Comparison of ENCODE assay signal across 11 mouse cellular contexts in genomic region chr15:27581640-27582039, GRCm38 (mm10). TPM values are rescaled to one million over a fixed set of nuclear protein-coding genes. Genes with fewer than 3 reads are reported as not detected.
DNase-seq lines count a peak whose midpoint lies in the region; ATAC-seq and TF ChIP-seq lines count a peak whose summit lies in the region.
"Had no signal": no experiment of that assay in that cellular context is flagged by ENCODE, and none has a peak within 500 bp of the region (broad histone marks: within the 10 kb centered on the region; RNA-seq: fewer than 3 reads in every experiment).

No protein-coding gene starts in this region.

- H3K4me3 ChIP-seq in midbrain, embryonic 10.5 days: no peak overlapping the region
- no peak overlapping the region for H3K4me3 ChIP-seq in midbrain, postnatal 0 days (ENCODE audit: low read depth, low read length)
- H3K4me3 ChIP-seq in embryonic facial prominence, embryonic 10.5 days: no peak overlapping the region
- no peak overlapping the region for H3K4me3 ChIP-seq in hindbrain, embryonic 15.5 days
- H3K4me3 ChIP-seq: embryonic facial prominence, embryonic 12.5 days; liver, embryonic 15.5 days; megakaryocyte, embryonic 14.5 days had no signal

- H3K36me3 ChIP-seq in midbrain, embryonic 10.5 days: peaks cover 9% of the 10 kb centered on the region; the same call in 1 of the 2 replicates
- H3K36me3 ChIP-seq in midbrain, postnatal 0 days (ENCODE audit: insufficient read depth, low read length): peaks cover 7% of the 10 kb centered on the region; the same call in 1 of the 2 replicates
- H3K36me3 ChIP-seq in embryonic facial prominence, embryonic 10.5 days (replicated peaks): peaks cover 21% of the 10 kb centered on the region; the same call in 1 of the 2 replicates
- H3K36me3 ChIP-seq in hindbrain, embryonic 15.5 days: 0 out of 2 replicates have a peak, but pooled peaks cover 4% of the 10 kb centered on the region
- H3K36me3 ChIP-seq: embryonic facial prominence, embryonic 12.5 days had no signal

- no peak overlapping the region for H3K4me2 ChIP-seq in midbrain, postnatal 0 days (ENCODE audit: low read depth, low read length, poor library complexity, severe bottlenecking)
- H3K4me2 ChIP-seq in hindbrain, embryonic 15.5 days: no peak overlapping the region
- H3K4me2 ChIP-seq: embryonic facial prominence, embryonic 12.5 days; liver, embryonic 15.5 days had no signal

- no peaks in the 10 kb centered on the region for H3K27me3 ChIP-seq in midbrain, embryonic 10.5 days (ENCODE audit: low read depth, poor library complexity, severe bottlenecking)
- H3K27me3 ChIP-seq in midbrain, postnatal 0 days (ENCODE audit: insufficient read depth, low read length): no peaks in the 10 kb centered on the region
- H3K27me3 ChIP-seq in embryonic facial prominence, embryonic 10.5 days (replicated peaks; ENCODE audit: low read depth, poor library complexity, severe bottlenecking): no peaks in the 10 kb centered on the region
- no peaks in the 10 kb centered on the region for H3K27me3 ChIP-seq in hindbrain, embryonic 15.5 days
- H3K27me3 ChIP-seq: embryonic facial prominence, embryonic 12.5 days; liver, embryonic 15.5 days; megakaryocyte, embryonic 14.5 days had no signal

- 24% methylated on average over 3 of the region's 3 CpGs for WGBS in midbrain, embryonic 10.5 days
- WGBS in midbrain, postnatal 0 days: 46% methylated on average over 3 of the region's 3 CpGs
- 18% methylated on average over 3 of the region's 3 CpGs for WGBS in embryonic facial prominence, embryonic 10.5 days
- 17% methylated on average over 3 of the region's 3 CpGs for WGBS in hindbrain, embryonic 15.5 days

- no peak overlapping the region for H3K9ac ChIP-seq in midbrain, postnatal 0 days (replicated peaks; ENCODE audit: low read length, poor library complexity, severe bottlenecking)
- H3K9ac ChIP-seq in hindbrain, embryonic 15.5 days: no peak overlapping the region
- H3K9ac ChIP-seq: embryonic facial prominence, embryonic 12.5 days; liver, embryonic 15.5 days had no signal

- TF ChIP-seq CTCF in midbrain, postnatal 0 days (IDR thresholded peaks at IDR 0.05): no peak

- peak; percentile 65 for DNase-seq in midbrain, embryonic 10.5 days (ENCODE audit: low spot score)
- no peak for DNase-seq in midbrain, postnatal 0 days (ENCODE audit: low spot score)
- DNase-seq in embryonic facial prominence, embryonic 10.5 days (ENCODE audit: low spot score): peak; percentile 23
- no peak for DNase-seq in kidney, postnatal 36 days
- DNase-seq in adrenal gland, postnatal 25 days: no peak
- no peak for DNase-seq in right cerebral cortex, postnatal 10 days (ENCODE audit: low spot score in 2 of 2)

- H3K27ac ChIP-seq in midbrain, embryonic 10.5 days (replicated peaks): peak overlapping the region; percentile 74
- no peak overlapping the region for H3K27ac ChIP-seq in midbrain, postnatal 0 days (ENCODE audit: low read depth, low read length)
- peak overlapping the region; percentile 75 for H3K27ac ChIP-seq in embryonic facial prominence, embryonic 10.5 days (replicated peaks)
- no peak overlapping the region for H3K27ac ChIP-seq in hindbrain, embryonic 15.5 days (replicated peaks)
- H3K27ac ChIP-seq: embryonic facial prominence, embryonic 12.5 days; liver, embryonic 15.5 days had no signal

- no peak for ATAC-seq in midbrain, postnatal 0 days (ENCODE audit: low FRiP score)
- peak; percentile 40; the same call in 1 of the 2 replicates for ATAC-seq in hindbrain, embryonic 15.5 days (ENCODE audit: low FRiP score, low read depth)
- ATAC-seq: intestine, embryonic 16.5 days had no signal

- H3K4me1 ChIP-seq in midbrain, embryonic 10.5 days: peaks cover 16% of the 10 kb centered on the region
- H3K4me1 ChIP-seq in midbrain, postnatal 0 days (ENCODE audit: insufficient read depth, low read length): no peaks in the 10 kb centered on the region
- H3K4me1 ChIP-seq in embryonic facial prominence, embryonic 10.5 days: peaks cover 15% of the 10 kb centered on the region
- H3K4me1 ChIP-seq in hindbrain, embryonic 15.5 days (replicated peaks): peaks cover 9% of the 10 kb centered on the region
- H3K4me1 ChIP-seq: embryonic facial prominence, embryonic 12.5 days had no signal

- H3K9me3 ChIP-seq in midbrain, embryonic 10.5 days (replicated peaks): no peaks in the 10 kb centered on the region
- no peaks in the 10 kb centered on the region for H3K9me3 ChIP-seq in midbrain, postnatal 0 days (ENCODE audit: low read length)
- no peaks in the 10 kb centered on the region for H3K9me3 ChIP-seq in embryonic facial prominence, embryonic 10.5 days
- H3K9me3 ChIP-seq in hindbrain, embryonic 15.5 days: no peaks in the 10 kb centered on the region
- H3K9me3 ChIP-seq: embryonic facial prominence, embryonic 12.5 days; liver, embryonic 15.5 days; megakaryocyte, embryonic 14.5 days had no signal

RNA-seq across cellular contexts. Expression of gene Otulin, which starts 48.9 kb away (rescaled TPM):
- polyA plus RNA-seq in midbrain, embryonic 10.5 days (2016; fragmentation: Nextera tagmentation; extraction: Ambion mirVana): 26.8 and 28.2 TPM in 2 replicates
- total RNA-seq in midbrain, postnatal 0 days (2014; rRNA removed): 17.8 and 24.7 TPM in 2 replicates
- 19.6 and 23.9 TPM in 2 replicates for polyA plus RNA-seq in midbrain, postnatal 0 days (2015; fragmentation: Nextera tagmentation; extraction: Ambion mirVana)
- 26.4 and 27.7 TPM in 2 replicates for polyA plus RNA-seq in embryonic facial prominence, embryonic 10.5 days (2016; fragmentation: Nextera tagmentation; extraction: Ambion mirVana)
- polyA plus RNA-seq in hindbrain, embryonic 15.5 days (2015; fragmentation: Nextera tagmentation; extraction: Ambion mirVana): 22.4 and 23.5 TPM in 2 replicates
- 36.3 and 42.4 TPM in 2 replicates for total RNA-seq in adrenal gland, postnatal 25 days (2021)

Comparison
In these comparisons a context has a peak if more than half of its experiments do, and no peak if none do; other contexts are left out.
1. DNase-seq: peak in midbrain, embryonic 10.5 days (single experiment) and embryonic facial prominence, embryonic 10.5 days (single experiment); none in midbrain, postnatal 0 days (single experiment), kidney, postnatal 36 days (0 of 2), adrenal gland, postnatal 25 days (single experiment) and right cerebral cortex, postnatal 10 days (0 of 2).
2. H3K27ac ChIP-seq: peak in midbrain, embryonic 10.5 days (single experiment) and embryonic facial prominence, embryonic 10.5 days (single experiment); none in midbrain, postnatal 0 days (single experiment) and hindbrain, embryonic 15.5 days (single experiment).